ENCODE assay signal across 13 mouse cellular contexts in genomic region chr8:74500413-74501135, GRCm38 (mm10).
"Had no signal": no experiment of that assay in that cellular context is flagged by ENCODE, and none has a peak within 500 bp of the region (broad histone marks: within the 10 kb centered on the region; RNA-seq: fewer than 3 reads in every experiment).

No protein-coding gene starts in this region.

- H3K9me3 ChIP-seq: limb, embryonic 13.5 days; liver, embryonic 13.5 days; midbrain, embryonic 12.5 days had no signal

- H3K36me3 ChIP-seq: limb, embryonic 13.5 days; liver, embryonic 13.5 days; midbrain, embryonic 12.5 days had no signal

- ATAC-seq: intestine, postnatal 0 days; midbrain, embryonic 16.5 days had no signal

- H3K27ac ChIP-seq: limb, embryonic 13.5 days; liver, embryonic 13.5 days; midbrain, embryonic 12.5 days had no signal

- DNase-seq: kidney, postnatal 10 days; kidney, postnatal 36 days; left cerebral cortex, postnatal 4 days; liver, embryonic 13.5 days; lung, adult 2 months; lung, postnatal 14 days; lung, postnatal 4 days; thymus, adult 18-20 months; thymus, postnatal 36 days had no signal

- H3K4me2 ChIP-seq: limb, embryonic 13.5 days; liver, embryonic 13.5 days; midbrain, embryonic 12.5 days had no signal

- H3K4me3 ChIP-seq: limb, embryonic 13.5 days; liver, embryonic 13.5 days; midbrain, embryonic 12.5 days had no signal

- H3K9ac ChIP-seq: limb, embryonic 13.5 days; liver, embryonic 13.5 days; midbrain, embryonic 12.5 days had no signal

- H3K27me3 ChIP-seq: limb, embryonic 13.5 days; liver, embryonic 13.5 days; midbrain, embryonic 12.5 days had no signal

- H3K4me1 ChIP-seq: limb, embryonic 13.5 days; liver, embryonic 13.5 days; midbrain, embryonic 12.5 days had no signal
